ENCODE assay signal across 28 mouse cellular contexts in the genomic region with DNA sequence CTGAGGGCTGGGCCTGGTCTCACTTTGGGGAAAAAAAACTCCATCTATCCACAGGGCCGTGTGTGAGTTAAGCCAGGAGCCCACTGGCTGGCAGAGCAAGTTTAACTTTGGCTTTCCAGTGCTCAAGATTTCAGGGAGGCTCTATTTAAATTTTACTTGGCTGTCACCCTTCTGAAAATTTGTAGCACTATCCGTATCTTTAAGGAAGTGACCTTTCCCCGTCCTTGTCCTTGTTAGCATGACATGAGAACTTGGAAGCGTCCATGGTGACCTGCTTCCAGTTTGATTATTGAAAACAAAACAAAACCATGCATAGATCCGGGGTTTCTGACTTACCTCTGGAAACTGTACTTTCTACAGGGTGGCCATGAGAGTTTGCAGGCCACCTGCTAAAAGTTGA. TPM values are rescaled to one million over a fixed set of nuclear protein-coding genes. Genes with fewer than 3 reads are reported as not detected.
DNase-seq lines count a peak whose midpoint lies in the region; ATAC-seq and TF ChIP-seq lines count a peak whose summit lies in the region.
"Had no signal": no experiment of that assay in that cellular context is flagged by ENCODE, and none has a peak within 500 bp of the region (broad histone marks: within the 10 kb centered on the region; RNA-seq: fewer than 3 reads in every experiment).

No protein-coding gene starts in this region.

- peak overlapping the region; percentile 21 for H3K4me3 ChIP-seq in gastrocnemius, adult 2 months
- no peak overlapping the region for H3K4me3 ChIP-seq in heart, embryonic 13.5 days
- no peak overlapping the region for H3K4me3 ChIP-seq in liver, embryonic 16.5 days (ENCODE audit: low read depth, low read length)
- H3K4me3 ChIP-seq: embryonic facial prominence, embryonic 13.5 days; erythroblast, embryonic 14.5 days; forebrain, embryonic 12.5 days; limb, embryonic 12.5 days; liver, embryonic 15.5 days; midbrain, embryonic 15.5 days; neural tube, embryonic 12.5 days had no signal

- H3K4me1 ChIP-seq in heart, embryonic 13.5 days, result peaks cover 44% of the 10 kb centered on the region
- H3K4me1 ChIP-seq in liver, embryonic 16.5 days (ENCODE audit: control insufficient read depth, low read depth, low read length), result peaks cover 16% of the 10 kb centered on the region
- H3K4me1 ChIP-seq: forebrain, embryonic 12.5 days; midbrain, embryonic 15.5 days; neural tube, embryonic 12.5 days had no signal

- no peaks in the 10 kb centered on the region for H3K36me3 ChIP-seq in heart, embryonic 13.5 days
- H3K36me3 ChIP-seq in liver, embryonic 16.5 days (ENCODE audit: control insufficient read depth, insufficient read depth), result no peaks in the 10 kb centered on the region
- H3K36me3 ChIP-seq: embryonic facial prominence, embryonic 13.5 days; forebrain, embryonic 12.5 days; limb, embryonic 12.5 days; liver, embryonic 15.5 days; midbrain, embryonic 15.5 days; neural tube, embryonic 12.5 days had no signal

- WGBS in heart, embryonic 13.5 days, result 18% methylated on average over 5 of the region's 5 CpGs
- WGBS in liver, embryonic 16.5 days (ENCODE audit: insufficient replicate concordance), result 47% methylated on average over 5 of the region's 5 CpGs

- H3K4me2 ChIP-seq in heart, embryonic 13.5 days, result 0 out of 2 replicates have a peak overlapping the region, but pooled peaks have one; percentile 9
- H3K4me2 ChIP-seq in liver, embryonic 16.5 days (ENCODE audit: low read depth, low read length), result no peak overlapping the region
- H3K4me2 ChIP-seq: embryonic facial prominence, embryonic 13.5 days; forebrain, embryonic 12.5 days; hindbrain, embryonic 14.5 days; limb, embryonic 12.5 days; liver, embryonic 15.5 days; midbrain, embryonic 15.5 days; neural tube, embryonic 12.5 days had no signal

- no peak for ATAC-seq in heart, embryonic 13.5 days (ENCODE audit: extremely low read depth, insufficient number of reproducible peaks, low FRiP score, low TSS enrichment)
- ATAC-seq in liver, embryonic 16.5 days (ENCODE audit: low read depth), result no peak
- ATAC-seq: CD4-positive, CD25-positive, alpha-beta regulatory T cell, adult 4 months; inflammation-experienced regulatory T-cells, adult 6 months; lung, postnatal 0 days; midbrain, embryonic 15.5 days had no signal

- TF ChIP-seq CTCF in gastrocnemius, adult 2 months (IDR thresholded peaks at IDR 0.05), result no peak

- H3K27me3 ChIP-seq in heart, embryonic 13.5 days (replicated peaks), result no peaks in the 10 kb centered on the region; the same call in 1 of the 2 replicates
- no peaks in the 10 kb centered on the region for H3K27me3 ChIP-seq in liver, embryonic 16.5 days (ENCODE audit: control insufficient read depth, insufficient read depth, low read depth, low read length)
- H3K27me3 ChIP-seq: embryonic facial prominence, embryonic 13.5 days; forebrain, embryonic 12.5 days; limb, embryonic 12.5 days; liver, embryonic 15.5 days; midbrain, embryonic 15.5 days; neural tube, embryonic 12.5 days had no signal

- peak overlapping the region; percentile 91 for H3K27ac ChIP-seq in gastrocnemius, adult 2 months
- H3K27ac ChIP-seq in heart, embryonic 13.5 days (replicated peaks), result peak overlapping the region; percentile 77
- H3K27ac ChIP-seq in liver, embryonic 16.5 days (ENCODE audit: low read length), result 0 out of 2 replicates have a peak overlapping the region, but pooled peaks have one; percentile 4
- H3K27ac ChIP-seq: embryonic facial prominence, embryonic 13.5 days; forebrain, embryonic 12.5 days; hindbrain, embryonic 14.5 days; limb, embryonic 12.5 days; liver, embryonic 15.5 days; macrophage; midbrain, embryonic 15.5 days; neural tube, embryonic 12.5 days; stomach, postnatal 0 days had no signal

- intact Hi-C loops in gastrocnemius, adult 2 months (cut with DNase I), result no loop called here
- intact Hi-C loops in heart, postnatal 25 days (cut with DNase I), result no loop called here

- no peaks in the 10 kb centered on the region for H3K9me3 ChIP-seq in heart, embryonic 13.5 days
- no peaks in the 10 kb centered on the region for H3K9me3 ChIP-seq in liver, embryonic 16.5 days (replicated peaks; ENCODE audit: control insufficient read depth, low read length)
- H3K9me3 ChIP-seq: embryonic facial prominence, embryonic 13.5 days; forebrain, embryonic 12.5 days; limb, embryonic 12.5 days; liver, embryonic 15.5 days; midbrain, embryonic 15.5 days; neural tube, embryonic 12.5 days had no signal

- no peak for DNase-seq in gastrocnemius, adult 2 months
- DNase-seq in gastrocnemius, postnatal 4 days (ENCODE audit: low spot score in 2 of 2), result no peak
- DNase-seq in heart, postnatal 25 days (ENCODE audit: low spot score), result no peak
- DNase-seq in liver, result no peak
- DNase-seq in cerebellum, adult 18-20 months, result no peak
- DNase-seq: cerebellum, adult 2 months; cerebellum, postnatal 25 days; embryo, embryonic 11 days; kidney, adult 8-10 months; kidney, postnatal 10 days; right cerebral cortex, postnatal 14 days; thymus, adult 2 months; thymus, postnatal 4 days had no signal

- H3K9ac ChIP-seq in heart, embryonic 13.5 days, result no peak overlapping the region
- H3K9ac ChIP-seq in liver, embryonic 16.5 days (ENCODE audit: low read depth, low read length), result no peak overlapping the region
- H3K9ac ChIP-seq: embryonic facial prominence, embryonic 13.5 days; forebrain, embryonic 12.5 days; hindbrain, embryonic 14.5 days; limb, embryonic 12.5 days; liver, embryonic 15.5 days; midbrain, embryonic 15.5 days; neural tube, embryonic 12.5 days had no signal

RNA-seq across cellular contexts. Expression of a gene that starts 17.3 kb away (rescaled TPM):
- total RNA-seq in gastrocnemius, adult 2 months (2021), result 100 to 1,000 TPM in 1 of 2 experiments, 10 to 100 TPM in 1; 96.6 to 127 TPM
- total RNA-seq in gastrocnemius, postnatal 4 days (2021), result 10 to 100 TPM; 51.0 to 57.3 TPM
- polyA plus RNA-seq in heart, embryonic 13.5 days (2015; fragmentation: Nextera tagmentation; extraction: Ambion mirVana), result 5.1 and 5.6 TPM in 2 replicates
- 100 to 1,000 TPM; 235 to 266 TPM for total RNA-seq in heart, postnatal 25 days (2021)
- 2.7 and 4.0 TPM in 2 replicates for polyA plus RNA-seq in liver, embryonic 16.5 days (2015; fragmentation: Nextera tagmentation; extraction: Ambion mirVana)

Comparison
In these comparisons a context has a peak if more than half of its experiments do, and no peak if none do; other contexts are left out.
1. H3K27ac ChIP-seq: peak in every context shown above with its lines; median percentile 91 in gastrocnemius, adult 2 months; 77 in heart, embryonic 13.5 days; 4 in liver, embryonic 16.5 days.